ENCODE assay signal across 8 mouse cellular contexts in genomic region chr1:182460291-182461244, GRCm38 (mm10). TPM values are rescaled to one million over a fixed set of nuclear protein-coding genes. Genes with fewer than 3 reads are reported as not detected.
DNase-seq lines count a peak whose midpoint lies in the region; ATAC-seq and TF ChIP-seq lines count a peak whose summit lies in the region.

No protein-coding gene starts in this region.

- no peak overlapping the region for H3K4me2 ChIP-seq in hindbrain, embryonic 11.5 days (replicated peaks; ENCODE audit: low read depth, low read length)
- no peak overlapping the region for H3K4me2 ChIP-seq in embryonic facial prominence, embryonic 12.5 days (replicated peaks)
- no peak overlapping the region for H3K4me2 ChIP-seq in limb, embryonic 14.5 days (replicated peaks; ENCODE audit: low read depth, low read length, severe bottlenecking)
- H3K4me2 ChIP-seq in midbrain, embryonic 16.5 days (ENCODE audit: low read length): no peak overlapping the region

- DNase-seq in hindbrain, embryonic 10.5 days (ENCODE audit: low spot score): no peak
- DNase-seq in hindbrain, embryonic 11.5 days (ENCODE audit: low spot score): no peak
- DNase-seq in limb, embryonic 14.5 days (ENCODE audit: low spot score): no peak
- DNase-seq in retina, postnatal 1 day: no peak
- no peak for DNase-seq in adrenal gland, adult 18-20 months (ENCODE audit: low spot score in 2 of 2)
- no peak for DNase-seq in right cerebral cortex, postnatal 36 days (ENCODE audit: low spot score in 2 of 2)

- no peak for TF ChIP-seq POLR2A in limb, embryonic 14.5 days (IDR thresholded peaks at IDR 0.05; ENCODE audit: borderline replicate concordance, extremely low read depth, insufficient read depth, insufficient read length)

- H3K36me3 ChIP-seq in hindbrain, embryonic 10.5 days: peaks cover 70% of the 10 kb centered on the region
- no peaks in the 10 kb centered on the region for H3K36me3 ChIP-seq in hindbrain, embryonic 11.5 days (ENCODE audit: control insufficient read depth, insufficient read depth, low read length)
- peaks cover 42% of the 10 kb centered on the region for H3K36me3 ChIP-seq in embryonic facial prominence, embryonic 12.5 days
- H3K36me3 ChIP-seq in limb, embryonic 14.5 days (ENCODE audit: control insufficient read depth, insufficient read depth, low read length): peaks cover 42% of the 10 kb centered on the region
- H3K36me3 ChIP-seq in midbrain, embryonic 16.5 days (ENCODE audit: control insufficient read depth, insufficient read depth, low read length): peaks cover 6% of the 10 kb centered on the region

- no peak overlapping the region for H3K4me3 ChIP-seq in hindbrain, embryonic 10.5 days
- no peak overlapping the region for H3K4me3 ChIP-seq in hindbrain, embryonic 11.5 days (ENCODE audit: low read depth, low read length)
- H3K4me3 ChIP-seq in embryonic facial prominence, embryonic 12.5 days: no peak overlapping the region
- H3K4me3 ChIP-seq in limb, embryonic 14.5 days (replicated peaks; ENCODE audit: low read length): no peak overlapping the region
- H3K4me3 ChIP-seq in midbrain, embryonic 16.5 days (ENCODE audit: low read depth, low read length): no peak overlapping the region

- 76% methylated on average over 13 of the region's 13 CpGs for WGBS in hindbrain, embryonic 10.5 days
- 77% methylated on average over 13 of the region's 13 CpGs for WGBS in hindbrain, embryonic 11.5 days
- WGBS in embryonic facial prominence, embryonic 12.5 days: 78% methylated on average over 13 of the region's 13 CpGs
- WGBS in limb, embryonic 14.5 days: 80% methylated on average over 13 of the region's 13 CpGs
- WGBS in midbrain, embryonic 16.5 days: 78% methylated on average over 13 of the region's 13 CpGs

- ATAC-seq in hindbrain, embryonic 11.5 days (ENCODE audit: low FRiP score): no peak
- ATAC-seq in embryonic facial prominence, embryonic 12.5 days (ENCODE audit: insufficient number of reproducible peaks, insufficient read depth, low FRiP score, low TSS enrichment): no peak
- ATAC-seq in limb, embryonic 14.5 days (ENCODE audit: low FRiP score, low read depth): no peak
- ATAC-seq in midbrain, embryonic 16.5 days: no peak

- no peaks in the 10 kb centered on the region for H3K9me3 ChIP-seq in hindbrain, embryonic 10.5 days
- H3K9me3 ChIP-seq in hindbrain, embryonic 11.5 days (ENCODE audit: control insufficient read depth, low read length): no peaks in the 10 kb centered on the region
- no peaks in the 10 kb centered on the region for H3K9me3 ChIP-seq in embryonic facial prominence, embryonic 12.5 days
- no peaks in the 10 kb centered on the region for H3K9me3 ChIP-seq in limb, embryonic 14.5 days (ENCODE audit: control insufficient read depth, low read length)
- H3K9me3 ChIP-seq in midbrain, embryonic 16.5 days (replicated peaks; ENCODE audit: control insufficient read depth, low read length, poor library complexity, severe bottlenecking): no peaks in the 10 kb centered on the region

- H3K9ac ChIP-seq in hindbrain, embryonic 11.5 days (ENCODE audit: low read depth, low read length): no peak overlapping the region
- no peak overlapping the region for H3K9ac ChIP-seq in embryonic facial prominence, embryonic 12.5 days
- H3K9ac ChIP-seq in limb, embryonic 14.5 days (ENCODE audit: low read depth, low read length, severe bottlenecking): no peak overlapping the region
- H3K9ac ChIP-seq in midbrain, embryonic 16.5 days (ENCODE audit: low read depth, low read length): no peak overlapping the region

- H3K27me3 ChIP-seq in hindbrain, embryonic 10.5 days (ENCODE audit: insufficient read depth, poor library complexity, severe bottlenecking): no peaks in the 10 kb centered on the region
- H3K27me3 ChIP-seq in hindbrain, embryonic 11.5 days (ENCODE audit: control insufficient read depth, insufficient read depth, low read length): no peaks in the 10 kb centered on the region
- H3K27me3 ChIP-seq in embryonic facial prominence, embryonic 12.5 days: no peaks in the 10 kb centered on the region
- H3K27me3 ChIP-seq in limb, embryonic 14.5 days (ENCODE audit: control insufficient read depth, insufficient read depth, low read length): no peaks in the 10 kb centered on the region
- no peaks in the 10 kb centered on the region for H3K27me3 ChIP-seq in midbrain, embryonic 16.5 days (ENCODE audit: control insufficient read depth, insufficient read depth, low read depth, low read length)

- H3K4me1 ChIP-seq in hindbrain, embryonic 10.5 days (replicated peaks): peaks cover 8% of the 10 kb centered on the region; the same call in 1 of the 2 replicates
- H3K4me1 ChIP-seq in hindbrain, embryonic 11.5 days (replicated peaks; ENCODE audit: control insufficient read depth, insufficient read depth, low read length): no peaks in the 10 kb centered on the region
- H3K4me1 ChIP-seq in embryonic facial prominence, embryonic 12.5 days: no peaks in the 10 kb centered on the region
- H3K4me1 ChIP-seq in limb, embryonic 14.5 days (ENCODE audit: control insufficient read depth, insufficient read depth, low read length): no peaks in the 10 kb centered on the region
- no peaks in the 10 kb centered on the region for H3K4me1 ChIP-seq in midbrain, embryonic 16.5 days (ENCODE audit: control insufficient read depth, insufficient read depth, low read length)

- H3K27ac ChIP-seq in hindbrain, embryonic 10.5 days: 0 out of 2 replicates have a peak overlapping the region, but pooled peaks have one; percentile 16
- H3K27ac ChIP-seq in hindbrain, embryonic 11.5 days (ENCODE audit: low read depth, low read length): no peak overlapping the region
- H3K27ac ChIP-seq in embryonic facial prominence, embryonic 12.5 days: 0 out of 2 replicates have a peak overlapping the region, but pooled peaks have one; percentile 23
- 0 out of 2 replicates have a peak overlapping the region, but pooled peaks have one; percentile 5 for H3K27ac ChIP-seq in limb, embryonic 14.5 days (replicated peaks; ENCODE audit: low read depth, low read length)
- peak overlapping the region; percentile 54; the same call in 1 of the 2 replicates for H3K27ac ChIP-seq in midbrain, embryonic 16.5 days (ENCODE audit: low read length)

RNA-seq across cellular contexts. Expression of gene Trp53bp2, which starts 51.6 kb away (rescaled TPM):
- polyA plus RNA-seq in hindbrain, embryonic 10.5 days (2016; fragmentation: Nextera tagmentation; extraction: Ambion mirVana): 24.2 and 25.8 TPM in 2 replicates
- 28.0 and 30.3 TPM in 2 replicates for polyA plus RNA-seq in hindbrain, embryonic 11.5 days (2014; fragmentation: Nextera tagmentation; extraction: Ambion mirVana)
- polyA plus RNA-seq in embryonic facial prominence, embryonic 12.5 days (2016; fragmentation: Nextera tagmentation; extraction: Ambion mirVana): 29.9 and 32.9 TPM in 2 replicates
- 25.9 and 41.3 TPM in 2 replicates for polyA plus RNA-seq in limb, embryonic 14.5 days (2012; rRNA removed)
- 24.0 and 28.8 TPM in 2 replicates for polyA plus RNA-seq in limb, embryonic 14.5 days (2014; fragmentation: Nextera tagmentation; extraction: Ambion mirVana)
- 16.0 and 19.4 TPM in 2 replicates for polyA plus RNA-seq in midbrain, embryonic 16.5 days (2015; fragmentation: Nextera tagmentation; extraction: Ambion mirVana)
- 10 to 100 TPM; 17.5 to 20.2 TPM for total RNA-seq in adrenal gland, adult 18-20 months (2021)

RNA-seq across cellular contexts. Expression of gene Capn2, which starts 56.8 kb away (rescaled TPM):
- polyA plus RNA-seq in hindbrain, embryonic 10.5 days (2016; fragmentation: Nextera tagmentation; extraction: Ambion mirVana): 91.3 and 105 TPM in 2 replicates
- 69.5 and 78.2 TPM in 2 replicates for polyA plus RNA-seq in hindbrain, embryonic 11.5 days (2014; fragmentation: Nextera tagmentation; extraction: Ambion mirVana)
- 141 and 152 TPM in 2 replicates for polyA plus RNA-seq in embryonic facial prominence, embryonic 12.5 days (2016; fragmentation: Nextera tagmentation; extraction: Ambion mirVana)
- polyA plus RNA-seq in limb, embryonic 14.5 days (2012; rRNA removed): 76.7 and 90.5 TPM in 2 replicates
- polyA plus RNA-seq in limb, embryonic 14.5 days (2014; fragmentation: Nextera tagmentation; extraction: Ambion mirVana): 119 and 126 TPM in 2 replicates
- 84.5 and 89.8 TPM in 2 replicates for polyA plus RNA-seq in midbrain, embryonic 16.5 days (2015; fragmentation: Nextera tagmentation; extraction: Ambion mirVana)
- 100 to 1,000 TPM in 1 of 2 experiments, 10 to 100 TPM in 1; 63.1 to 122 TPM for total RNA-seq in adrenal gland, adult 18-20 months (2021)
